Mouse (Mus musculus): ENCODE measurements at regions not wholly inside any gene's neighbourhood (a gene's known extent, or its start where the extent isn't known, plus 50 kb on each side); places are given as distances from the start of the nearest gene placed in this dataset.

DNA sequence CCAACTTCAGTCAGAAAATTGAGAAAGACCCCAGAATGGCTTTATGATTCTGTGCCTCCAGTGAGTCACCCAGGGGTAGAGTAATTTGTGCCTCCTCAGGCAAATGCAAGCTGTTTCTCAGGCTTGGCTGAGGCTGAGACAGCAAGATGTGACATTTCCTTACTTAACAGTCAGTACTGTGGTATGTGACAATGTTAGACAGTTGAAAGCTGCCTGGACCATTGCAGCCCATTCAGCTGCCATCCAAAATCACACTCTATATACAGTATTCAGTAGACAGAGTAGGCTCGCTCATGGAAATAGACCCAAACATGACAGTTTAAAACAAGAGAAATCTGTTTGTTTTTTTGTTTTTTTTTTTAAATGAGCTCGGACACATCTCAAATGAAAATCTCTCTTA is 477.1 kb upstream of the Nbea start:
- in situ Hi-C loops (cut with MboI; ENCODE audit: unreplicated experiment in 2 of 2) = no loop called here

DNA sequence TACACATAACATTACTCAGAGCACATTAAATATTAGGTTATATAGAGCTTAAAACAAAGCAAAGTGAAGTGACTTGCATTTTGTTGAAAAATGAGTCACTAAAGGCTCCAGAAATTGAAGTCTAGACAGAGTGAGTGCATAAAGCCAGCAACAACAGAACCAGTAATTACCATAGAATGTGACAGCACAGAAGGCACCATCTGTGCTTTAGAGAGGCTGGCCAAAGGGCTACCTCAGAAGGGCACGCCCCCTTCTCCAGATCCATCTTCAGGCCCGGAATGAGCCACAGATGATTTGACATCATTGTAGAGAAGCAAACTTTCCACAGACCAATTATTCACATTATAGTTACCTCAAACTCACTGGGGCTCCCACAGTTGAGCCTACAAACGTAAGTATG is 463.8 kb upstream of the Nbea start:
- in situ Hi-C loops (cut with MboI; ENCODE audit: unreplicated experiment in 2 of 2) = no loop called here

All from v-Abl transformed pro-B cells (cell line).